ENCODE assay signal across 25 mouse cellular contexts in the genomic region with DNA sequence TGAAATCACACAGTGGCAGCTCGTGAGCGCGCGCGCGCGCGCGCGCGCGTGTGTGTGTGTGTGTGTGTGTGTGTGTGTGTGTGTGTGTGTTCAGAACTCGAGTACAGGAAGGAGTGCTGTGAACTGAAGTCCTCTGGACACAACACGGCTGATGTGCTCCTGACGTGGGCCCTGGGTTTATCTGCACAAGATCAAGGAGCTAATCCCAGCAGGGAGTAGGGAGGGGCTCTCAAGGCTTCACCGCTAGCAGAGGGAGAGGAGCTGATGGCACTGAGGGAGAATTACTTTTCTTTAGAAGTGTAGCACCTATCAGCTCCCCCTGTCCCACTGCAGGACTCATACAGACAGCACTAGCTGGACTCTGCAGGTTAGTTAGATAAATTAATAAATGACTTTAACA.
"Had no signal": no experiment of that assay in that cellular context is flagged by ENCODE, and none has a peak within 500 bp of the region (broad histone marks: within the 10 kb centered on the region; RNA-seq: fewer than 3 reads in every experiment).

No protein-coding gene starts in this region.

- H3K4me2 ChIP-seq: heart, embryonic 11.5 days; heart, embryonic 13.5 days; heart, embryonic 15.5 days; hindbrain, embryonic 12.5 days; hindbrain, embryonic 14.5 days; limb, embryonic 13.5 days; limb, embryonic 15.5 days; liver, embryonic 12.5 days had no signal

- DNase-seq: gastrocnemius, postnatal 14 days; gastrocnemius, postnatal 36 days; heart, adult 11 months; heart, adult 2 months; heart, postnatal 4 days; kidney, adult 11 months; kidney, adult 2 months; kidney, postnatal 14 days; kidney, postnatal 36 days; layer of hippocampus, adult 9-11 months; layer of hippocampus, postnatal 36 days; left cerebral cortex, postnatal 4 days had no signal

- H3K9me3 ChIP-seq: heart, embryonic 13.5 days; heart, embryonic 15.5 days; hindbrain, embryonic 10.5 days; hindbrain, embryonic 12.5 days; limb, embryonic 13.5 days; limb, embryonic 15.5 days; liver, embryonic 12.5 days had no signal

- H3K27me3 ChIP-seq: heart, embryonic 13.5 days; heart, embryonic 15.5 days; hindbrain, embryonic 12.5 days; limb, embryonic 13.5 days; limb, embryonic 15.5 days; liver, embryonic 12.5 days had no signal

- H3K27ac ChIP-seq: heart, adult 2 months; heart, embryonic 13.5 days; heart, embryonic 15.5 days; hindbrain, embryonic 10.5 days; hindbrain, embryonic 12.5 days; hindbrain, embryonic 14.5 days; limb, embryonic 13.5 days; limb, embryonic 15.5 days; liver, embryonic 12.5 days; liver, embryonic 14.5 days had no signal

- H3K9ac ChIP-seq: heart, embryonic 13.5 days; heart, embryonic 15.5 days; hindbrain, embryonic 12.5 days; hindbrain, embryonic 14.5 days; limb, embryonic 13.5 days; limb, embryonic 15.5 days; liver, embryonic 12.5 days; liver, embryonic 14.5 days had no signal

- H3K4me3 ChIP-seq: heart, adult 2 months; heart, embryonic 13.5 days; heart, embryonic 15.5 days; hindbrain, embryonic 10.5 days; hindbrain, embryonic 12.5 days; limb, embryonic 13.5 days; limb, embryonic 15.5 days; liver, embryonic 12.5 days had no signal

- ATAC-seq: hindbrain, embryonic 16.5 days; inflammation-experienced regulatory T-cells, adult 6 months; intestine, embryonic 16.5 days; liver, embryonic 12.5 days had no signal
